Mouse (Mus musculus): ENCODE data around the gene Rpl22.
A peak's percentile ranks its signal among the peaks of the same experiment; 100 is the strongest.

Rpl22 gene

GRCm38 (mm10) chr4:152296874-152297861 is 28.4 kb upstream of the Rpl22 start, which contains the start of gene Icmt:
TSS of gene Icmt (plus strand) at chr4:152297227.
- peak; percentile 100 for DNase-seq

GRCm38 (mm10) chr4:152298836-152299235 is 26.7 kb upstream of the Rpl22 start:
- no peak for DNase-seq

- DNase-seq: no peak
Measured at GRCm38 (mm10) chr4:152300375-152300774, 25.2 kb upstream of the Rpl22 start.

GRCm38 (mm10) chr4:152302012-152302411 is 23.5 kb upstream of the Rpl22 start:
- no peak for DNase-seq

- no peak for DNase-seq
Measured at GRCm38 (mm10) chr4:152303172-152303571, 22.4 kb upstream of the Rpl22 start.

GRCm38 (mm10) chr4:152304685-152305084 is 20.9 kb upstream of the Rpl22 start:
- DNase-seq: no peak

GRCm38 (mm10) chr4:152305991-152306390 is 19.6 kb upstream of the Rpl22 start:
- DNase-seq: no peak

GRCm38 (mm10) chr4:152307542-152307941 is 18.0 kb upstream of the Rpl22 start:
- DNase-seq: no peak

- DNase-seq: no peak
Measured at GRCm38 (mm10) chr4:152312186-152312585, 13.4 kb upstream of the Rpl22 start.

- DNase-seq: peak; percentile 62
Measured at GRCm38 (mm10) chr4:152313211-152313632, 12.3 kb upstream of the Rpl22 start.

- peak; percentile 64 for DNase-seq
Measured at GRCm38 (mm10) chr4:152313934-152314333, 11.6 kb upstream of the Rpl22 start.

- DNase-seq: no peak
Measured at GRCm38 (mm10) chr4:152315498-152316213, 9.9 kb upstream of the Rpl22 start.

- DNase-seq: no peak
Measured at GRCm38 (mm10) chr4:152317631-152318033, 7.9 kb upstream of the Rpl22 start.

GRCm38 (mm10) chr4:152318517-152319234 is 6.9 kb upstream of the Rpl22 start, which contains the start of gene Rnf207:
TSS of gene Rnf207 (minus strand) at chr4:152318993.
- DNase-seq: peak; percentile 69

GRCm38 (mm10) chr4:152321464-152321863 is 4.1 kb upstream of the Rpl22 start:
- DNase-seq: no peak

- DNase-seq: no peak
Measured at GRCm38 (mm10) chr4:152324641-152325562, 640 bp upstream of the Rpl22 start.

- DNase-seq: no peak
Measured at GRCm38 (mm10) chr4:152326543-152326942, 1.0 kb downstream of the Rpl22 start.

- DNase-seq: peak; percentile 51
Measured at GRCm38 (mm10) chr4:152328691-152329090, 3.1 kb downstream of the Rpl22 start.

- peak; percentile 84 for DNase-seq
Measured at GRCm38 (mm10) chr4:152332952-152333351, 7.4 kb downstream of the Rpl22 start.

- DNase-seq: no peak
Measured at GRCm38 (mm10) chr4:152333587-152333986, 8.0 kb downstream of the Rpl22 start.

- DNase-seq: no peak
Measured at GRCm38 (mm10) chr4:152337772-152338171, 12.2 kb downstream of the Rpl22 start.
